Mouse (Mus musculus): ENCODE results near the gene A730049H05Rik. TPM values are rescaled to one million over a fixed set of nuclear protein-coding genes. Genes with fewer than 3 reads are reported as not detected.

Gene A730049H05Rik
- polyA plus RNA-seq, 1 experiment from 2014 or later: 1.2 TPM

DNA sequence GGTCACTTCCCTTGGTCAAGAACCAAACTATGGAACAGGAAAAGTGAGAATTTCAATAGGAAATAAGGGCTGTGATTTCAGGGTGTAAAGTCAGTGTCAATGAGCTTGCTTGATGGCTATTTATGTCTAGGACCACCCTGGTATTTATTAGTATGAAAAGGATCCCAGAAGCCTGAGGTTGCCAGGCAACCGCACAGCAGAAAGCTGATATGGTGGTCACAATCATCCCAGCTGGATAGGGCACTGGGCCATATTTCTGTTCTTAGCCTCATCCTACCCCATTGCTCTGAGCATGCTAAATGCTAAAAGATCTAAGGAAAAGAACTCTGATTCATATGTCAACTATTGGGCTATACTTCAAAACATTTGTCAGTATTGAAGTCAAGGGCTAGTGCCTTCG, 14.8 kb downstream of the A730049H05Rik start:
- Histone ChIP-seq H3K27ac (no peak overlapping the region), H3K9me3 (no peaks in the 10 kb centered on the region), H3K4me3 (no peak overlapping the region), H3K36me3 (peaks cover 23% of the 10 kb centered on the region; the same call in 1 of the 2 replicates), H3K9ac (no peak overlapping the region), H3K4me1 (0 out of 2 replicates have a peak, but pooled peaks cover 7% of the 10 kb centered on the region), H3K27me3 (no peaks in the 10 kb centered on the region), H3K4me2 (replicated peaks) (no peak overlapping the region)
- whole genome bisulfite sequencing: 79% methylated on average over 2 of the region's 2 CpGs
- no peak for ATAC-seq (ENCODE audit: low FRiP score, low read depth)

DNA sequence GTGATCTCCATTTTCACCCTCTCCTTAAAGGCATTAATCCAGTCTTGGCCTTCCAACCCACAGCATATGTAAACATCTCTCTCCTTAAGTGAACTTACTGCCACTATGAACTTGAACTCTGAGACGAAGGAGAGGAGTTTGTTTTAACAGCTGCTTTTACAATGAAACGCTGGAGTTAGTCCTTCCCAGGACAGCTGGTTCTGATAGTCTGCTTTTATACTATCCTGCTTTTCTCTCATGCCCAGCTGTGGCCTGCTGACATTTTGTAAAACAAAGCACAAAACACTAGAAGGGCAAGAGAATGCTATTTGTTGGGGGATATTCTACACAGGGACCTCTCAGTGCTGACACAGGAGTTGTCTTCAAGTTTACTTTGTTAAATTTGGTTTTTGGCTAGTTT, 25.7 kb downstream of the A730049H05Rik start:
- ATAC-seq (ENCODE audit: low FRiP score, low read depth): no peak
- Histone ChIP-seq H3K4me2 (replicated peaks) (no peak overlapping the region), H3K27me3 (no peaks in the 10 kb centered on the region), H3K27ac (no peak overlapping the region), H3K36me3 (0 out of 2 replicates have a peak, but pooled peaks cover 8% of the 10 kb centered on the region), H3K4me3 (no peak overlapping the region), H3K4me1 (peaks cover 23% of the 10 kb centered on the region), H3K9me3 (no peaks in the 10 kb centered on the region), H3K9ac (no peak overlapping the region)
- 13% methylated on average over 2 of the region's 2 CpGs for WGBS

DNA sequence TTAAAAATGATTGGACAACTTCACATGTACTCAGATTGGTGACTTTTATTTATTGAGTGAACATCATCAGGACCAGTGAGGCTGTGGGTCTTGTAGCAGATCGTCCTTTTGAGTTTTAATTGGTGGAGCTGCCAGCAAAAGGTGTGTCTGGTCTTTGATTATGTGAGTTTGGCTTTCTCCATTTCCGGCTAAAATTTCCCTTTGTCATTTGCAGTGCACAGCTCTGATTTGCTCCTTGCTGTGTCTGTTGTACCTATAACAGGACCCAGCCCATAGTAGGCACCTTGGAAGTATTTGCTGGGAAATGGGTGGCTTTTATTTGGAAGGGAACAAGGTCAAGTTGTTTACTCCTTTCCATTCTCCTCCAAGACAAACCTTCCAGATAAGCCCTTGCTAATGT, 27.2 kb downstream of the A730049H05Rik start:
- Histone ChIP-seq H3K9ac (no peak overlapping the region), H3K4me1 (peaks cover 23% of the 10 kb centered on the region), H3K36me3 (peaks cover 14% of the 10 kb centered on the region), H3K27ac (no peak overlapping the region), H3K4me2 (replicated peaks) (no peak overlapping the region), H3K4me3 (no peak overlapping the region), H3K9me3 (no peaks in the 10 kb centered on the region), H3K27me3 (no peaks in the 10 kb centered on the region)
- WGBS: 38% methylated on average over 2 of the region's 2 CpGs
- ATAC-seq (ENCODE audit: low FRiP score, low read depth): no peak

DNA sequence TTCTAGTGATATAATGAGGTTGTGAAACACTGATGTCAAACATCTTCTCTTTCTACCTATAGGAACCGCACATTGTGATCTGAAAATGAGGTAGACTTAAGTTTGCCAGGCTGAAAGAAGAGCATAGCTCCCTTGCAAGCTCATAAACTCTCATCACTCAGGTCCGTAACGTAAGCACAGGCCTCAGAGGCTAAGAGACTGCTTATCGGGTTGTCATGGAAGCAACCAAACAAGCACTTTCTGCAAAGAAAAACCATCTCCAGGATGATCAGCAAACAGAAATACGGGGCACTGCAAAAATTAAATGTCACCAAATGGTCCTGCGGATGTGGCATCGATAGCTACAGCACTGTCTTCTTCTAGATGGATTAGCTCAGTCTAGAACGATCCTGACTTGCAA, 29.6 kb downstream of the A730049H05Rik start:
- 90% methylated on average over 8 of the region's 8 CpGs for WGBS
- H3K27ac ChIP-seq: no peak overlapping the region
- H3K27me3 ChIP-seq: no peaks in the 10 kb centered on the region
- no peak overlapping the region for H3K4me3 ChIP-seq
- H3K4me1 ChIP-seq: peaks cover 29% of the 10 kb centered on the region
- no peak for ATAC-seq (ENCODE audit: low FRiP score, low read depth)
- no peaks in the 10 kb centered on the region for H3K9me3 ChIP-seq
- no peak overlapping the region for H3K9ac ChIP-seq
- peaks cover 22% of the 10 kb centered on the region for H3K36me3 ChIP-seq
- H3K4me2 ChIP-seq (replicated peaks): no peak overlapping the region

DNA sequence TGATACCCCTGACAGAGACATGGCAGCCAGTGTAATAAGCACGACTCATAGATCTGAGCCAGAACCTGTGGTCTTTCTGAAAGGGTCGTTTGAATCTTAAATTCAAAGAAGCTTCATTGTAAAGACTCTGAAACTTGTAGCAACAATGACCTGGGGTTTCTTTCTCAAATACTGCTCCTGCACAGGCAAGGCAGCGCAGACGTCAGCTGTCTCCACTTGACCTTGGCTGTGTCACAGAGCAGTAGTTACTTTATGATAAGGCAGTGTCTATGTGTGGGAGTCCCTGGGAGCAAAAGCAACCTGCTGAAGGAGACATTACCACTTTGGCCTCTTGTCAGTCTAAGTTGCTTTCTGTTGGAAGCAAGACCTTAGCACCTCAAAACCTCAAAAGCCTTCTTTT, 30.3 kb downstream of the A730049H05Rik start:
- H3K9ac ChIP-seq: no peak overlapping the region
- H3K4me3 ChIP-seq: no peak overlapping the region
- H3K36me3 ChIP-seq: peaks cover 22% of the 10 kb centered on the region
- H3K4me2 ChIP-seq (replicated peaks): no peak overlapping the region
- no peak for ATAC-seq (ENCODE audit: low FRiP score, low read depth)
- no peaks in the 10 kb centered on the region for H3K9me3 ChIP-seq
- H3K4me1 ChIP-seq: peaks cover 27% of the 10 kb centered on the region
- 63% methylated on average over 4 of the region's 4 CpGs for WGBS
- no peak overlapping the region for H3K27ac ChIP-seq
- no peaks in the 10 kb centered on the region for H3K27me3 ChIP-seq

DNA sequence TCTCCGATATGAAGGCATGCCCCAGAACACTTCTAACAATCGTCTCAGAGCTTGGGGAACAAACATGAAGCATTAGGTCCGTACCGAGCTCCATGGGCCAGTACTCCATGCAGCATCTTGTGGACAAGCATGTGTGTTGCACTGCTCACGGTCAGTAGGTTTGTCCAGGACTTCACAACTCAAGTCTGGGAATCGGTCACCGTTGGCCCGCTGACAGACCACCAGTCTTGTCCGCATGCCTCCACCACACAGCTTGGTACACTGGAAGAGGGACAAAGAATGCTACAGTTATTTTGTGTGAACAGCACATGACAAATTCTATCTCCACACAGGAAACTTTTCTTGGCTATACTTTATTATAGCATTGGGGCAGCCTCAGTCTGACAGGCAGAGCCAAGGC, 32.9 kb downstream of the A730049H05Rik start:
- 95% methylated on average over 9 of the region's 9 CpGs for whole genome bisulfite sequencing
- ATAC-seq (ENCODE audit: low FRiP score, low read depth): no peak
- Histone ChIP-seq H3K9me3 (no peaks in the 10 kb centered on the region), H3K27me3 (no peaks in the 10 kb centered on the region), H3K4me2 (replicated peaks) (no peak overlapping the region), H3K27ac (no peak overlapping the region), H3K36me3 (peaks cover 31% of the 10 kb centered on the region), H3K4me3 (no peak overlapping the region), H3K4me1 (peaks cover 6% of the 10 kb centered on the region; the same call in 1 of the 2 replicates), H3K9ac (no peak overlapping the region)

DNA sequence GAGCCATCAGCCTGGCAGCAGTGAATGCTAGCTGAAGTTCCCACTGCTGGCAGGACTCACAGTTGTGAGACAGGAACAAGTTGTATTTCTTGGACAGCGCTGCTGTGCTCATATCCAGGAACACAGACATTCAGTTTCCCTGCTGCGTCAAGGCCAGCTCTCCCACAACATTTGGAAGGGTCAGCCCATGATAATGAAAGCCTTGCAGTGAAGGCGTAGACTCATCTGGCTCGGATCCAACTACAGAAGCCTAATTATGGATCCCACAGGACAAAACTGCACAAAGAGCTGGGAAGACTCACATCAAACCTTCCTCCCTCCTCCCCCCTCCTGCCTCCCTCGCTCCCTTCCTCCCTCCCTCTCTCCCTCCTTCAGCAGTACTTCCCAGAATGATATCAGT, 34.0 kb downstream of the A730049H05Rik start:
- 47% methylated on average over 5 of the region's 5 CpGs for WGBS
- no peak overlapping the region for H3K27ac ChIP-seq

DNA sequence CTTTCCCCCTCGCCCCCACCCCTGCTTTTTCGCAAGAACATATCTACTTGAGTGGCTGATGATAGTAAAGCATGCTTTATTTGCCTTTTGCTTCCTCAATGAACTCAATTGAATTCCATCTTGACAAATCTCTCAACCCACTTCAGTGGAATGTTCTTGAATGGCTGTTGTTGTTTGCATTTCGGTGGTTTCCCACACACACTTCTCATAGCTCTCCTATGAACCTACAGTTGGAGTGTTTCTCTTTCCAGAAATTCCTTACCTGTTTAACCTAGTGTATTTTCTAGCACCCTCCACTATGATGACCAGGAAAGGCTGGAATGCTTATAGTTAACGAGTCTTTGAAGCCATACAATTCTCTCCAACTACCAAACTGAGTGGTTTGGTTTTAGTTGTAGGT, 38.6 kb downstream of the A730049H05Rik start:
- Histone ChIP-seq H3K4me2 (replicated peaks) (no peak overlapping the region), H3K4me1 (peaks cover 6% of the 10 kb centered on the region; the same call in 1 of the 2 replicates), H3K36me3 (peaks cover 42% of the 10 kb centered on the region), H3K9ac (no peak overlapping the region), H3K27ac (no peak overlapping the region), H3K9me3 (no peaks in the 10 kb centered on the region), H3K4me3 (no peak overlapping the region), H3K27me3 (no peaks in the 10 kb centered on the region)
- ATAC-seq (ENCODE audit: low FRiP score, low read depth): no peak
- 89% methylated on average over 4 of the region's 4 CpGs for WGBS

More for the DNA sequence above, 34.0 kb downstream of the A730049H05Rik start:
- Histone ChIP-seq H3K4me3 (no peak overlapping the region), H3K4me1 (peaks cover 6% of the 10 kb centered on the region; the same call in 1 of the 2 replicates), H3K9ac (no peak overlapping the region), H3K4me2 (replicated peaks) (no peak overlapping the region), H3K36me3 (peaks cover 34% of the 10 kb centered on the region), H3K27me3 (no peaks in the 10 kb centered on the region), H3K9me3 (no peaks in the 10 kb centered on the region)
- peak; percentile 54; the same call in 1 of the 2 replicates for ATAC-seq (ENCODE audit: low FRiP score, low read depth)

DNA sequence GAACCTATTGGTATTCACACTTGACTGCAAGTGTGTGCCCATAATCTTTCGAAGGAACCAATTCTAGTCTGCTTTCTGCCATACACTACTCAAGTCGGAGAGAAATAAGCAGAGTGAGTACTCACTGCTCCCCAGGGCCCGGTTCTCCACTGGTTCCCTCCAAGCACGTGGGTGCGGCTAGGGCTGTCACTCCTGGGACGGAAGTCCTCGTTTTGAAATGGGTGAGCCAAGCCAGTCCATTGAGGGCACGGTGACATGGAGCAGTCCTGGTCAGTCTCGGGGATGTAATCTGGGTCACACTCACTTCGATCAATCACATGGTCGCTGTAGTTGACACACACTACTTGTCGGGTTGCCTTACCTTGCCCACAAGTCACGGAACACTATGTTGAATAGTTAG, 41.5 kb downstream of the A730049H05Rik start:
- H3K27ac ChIP-seq: no peak overlapping the region
- no peak overlapping the region for H3K4me3 ChIP-seq
- ATAC-seq (ENCODE audit: low FRiP score, low read depth): no peak
- no peak overlapping the region for H3K4me2 ChIP-seq (replicated peaks)
- peaks cover 37% of the 10 kb centered on the region for H3K36me3 ChIP-seq
- H3K9me3 ChIP-seq: no peaks in the 10 kb centered on the region
- WGBS: 93% methylated on average over 13 of the region's 13 CpGs
- no peak overlapping the region for H3K9ac ChIP-seq
- no peaks in the 10 kb centered on the region for H3K27me3 ChIP-seq
- peaks cover 6% of the 10 kb centered on the region; the same call in 1 of the 2 replicates for H3K4me1 ChIP-seq

DNA sequence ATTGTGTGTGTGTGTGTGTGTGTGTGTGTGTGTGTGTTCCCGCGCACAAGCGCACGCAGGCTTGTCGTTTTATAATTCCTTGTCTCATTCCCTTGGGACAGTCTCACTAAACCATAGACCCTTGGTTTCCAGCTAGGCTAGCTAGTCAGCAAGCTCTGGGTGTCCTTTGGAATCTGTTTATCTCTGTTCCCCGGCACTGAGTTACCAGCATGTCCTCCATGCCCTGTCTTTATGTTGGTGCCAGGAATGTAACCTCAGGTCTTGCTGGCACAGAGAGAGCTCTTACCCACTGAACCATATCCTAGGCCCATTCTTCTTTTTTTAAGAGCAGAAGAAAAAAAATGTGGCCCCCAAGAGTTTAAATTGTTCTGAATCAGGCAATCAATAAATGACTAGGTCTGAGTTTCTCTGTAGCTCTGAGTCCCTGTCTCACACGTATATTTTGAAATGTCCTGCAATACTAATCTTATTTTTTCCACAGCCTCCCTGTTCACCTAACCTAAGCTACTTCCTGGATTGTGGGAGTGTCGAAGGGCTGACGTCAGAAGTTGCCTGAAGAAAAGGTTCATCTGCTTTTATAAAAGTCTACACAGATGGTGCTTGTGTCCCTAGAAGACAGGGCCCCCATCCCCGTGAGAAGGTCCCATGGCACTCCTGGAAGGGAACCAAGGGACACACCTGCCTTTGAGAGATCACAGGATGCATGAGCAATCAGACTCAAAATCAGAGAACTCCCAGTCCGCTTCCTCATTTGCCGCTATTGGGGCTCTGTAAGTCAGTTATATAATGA, 42.6 kb downstream of the A730049H05Rik start:
- peaks cover 40% of the 10 kb centered on the region for H3K36me3 ChIP-seq
- H3K27ac ChIP-seq: no peak overlapping the region
- H3K4me2 ChIP-seq (replicated peaks): no peak overlapping the region
- ATAC-seq (ENCODE audit: low FRiP score, low read depth): no peak
- H3K9ac ChIP-seq: no peak overlapping the region
- peaks cover 6% of the 10 kb centered on the region; the same call in 1 of the 2 replicates for H3K4me1 ChIP-seq
- no peaks in the 10 kb centered on the region for H3K27me3 ChIP-seq
- 90% methylated on average over 12 of the region's 12 CpGs for WGBS
- no peak overlapping the region for H3K4me3 ChIP-seq
- H3K9me3 ChIP-seq: no peaks in the 10 kb centered on the region

DNA sequence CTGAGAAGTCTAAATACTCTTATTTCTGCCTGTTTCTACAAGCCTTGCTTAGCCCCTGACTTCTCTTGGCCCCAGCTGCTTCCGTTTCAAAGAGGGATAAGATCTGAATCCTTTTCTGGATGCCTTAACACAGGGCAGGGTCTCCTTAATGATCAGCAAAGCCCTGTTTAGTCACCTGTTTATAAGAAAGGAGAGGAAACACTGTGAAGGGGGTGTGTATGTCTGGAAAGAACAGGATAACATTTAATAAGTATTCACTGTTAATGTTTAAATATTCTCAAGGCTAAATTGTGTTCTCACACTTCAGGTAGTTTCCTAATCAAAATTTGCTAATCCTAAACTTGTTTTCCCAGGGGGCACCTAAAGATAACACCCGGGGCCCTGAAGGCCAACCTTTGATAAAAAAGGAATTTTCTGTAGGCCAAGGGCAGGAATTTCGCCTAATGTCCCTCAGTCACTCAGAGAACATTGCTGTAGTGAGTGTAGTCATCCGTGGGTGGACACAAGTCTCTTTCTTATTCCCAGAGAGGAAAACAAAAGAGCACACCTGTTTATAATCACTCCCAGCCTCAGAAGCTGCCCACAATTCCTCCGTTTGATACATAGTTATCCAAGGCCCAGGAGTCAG, 44.1 kb downstream of the A730049H05Rik start:
- Histone ChIP-seq H3K4me1 (peaks cover 6% of the 10 kb centered on the region; the same call in 1 of the 2 replicates), H3K36me3 (peaks cover 43% of the 10 kb centered on the region), H3K9ac (no peak overlapping the region), H3K27ac (no peak overlapping the region), H3K4me2 (replicated peaks) (no peak overlapping the region), H3K9me3 (no peaks in the 10 kb centered on the region), H3K4me3 (no peak overlapping the region), H3K27me3 (no peaks in the 10 kb centered on the region)
- 42% methylated on average over 5 of the region's 5 CpGs for WGBS
- ATAC-seq (ENCODE audit: low FRiP score, low read depth): no peak

DNA sequence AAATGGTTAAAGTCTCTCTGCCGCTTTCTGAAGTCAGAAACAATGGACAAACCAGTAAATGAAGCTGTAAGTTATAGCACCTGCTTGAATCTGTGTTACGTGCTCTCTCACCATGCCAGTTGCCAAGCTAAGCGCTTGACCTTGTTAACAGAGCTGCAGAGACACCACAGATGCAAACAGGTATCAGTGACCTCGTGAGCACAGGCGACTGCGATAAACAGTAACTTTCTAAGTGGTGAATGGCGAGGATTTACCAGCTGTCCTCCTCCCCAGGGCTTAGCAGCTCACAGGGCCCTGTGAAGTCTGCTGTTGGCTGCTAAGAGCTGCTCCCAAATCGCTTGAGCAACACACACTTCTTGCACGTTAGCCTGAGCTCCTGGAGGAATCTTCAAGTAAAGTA, 46.3 kb downstream of the A730049H05Rik start:
- Histone ChIP-seq H3K36me3 (peaks cover 37% of the 10 kb centered on the region), H3K27me3 (no peaks in the 10 kb centered on the region), H3K27ac (no peak overlapping the region), H3K9ac (no peak overlapping the region), H3K4me3 (no peak overlapping the region), H3K4me1 (peaks cover 6% of the 10 kb centered on the region; the same call in 1 of the 2 replicates), H3K4me2 (replicated peaks) (no peak overlapping the region), H3K9me3 (no peaks in the 10 kb centered on the region)
- WGBS: 55% methylated on average over 9 of the region's 9 CpGs
- no peak for ATAC-seq (ENCODE audit: low FRiP score, low read depth)

Data from limb, embryonic 13.5 days (tissue).